Mouse (Mus musculus): ENCODE data around the gene Ttc3. TPM values are rescaled to one million over a fixed set of nuclear protein-coding genes. Genes with fewer than 3 reads are reported as not detected.

The Ttc3 gene
- total and polyA plus RNA-seq, 2 experiments from 2014 or later = 121 to 178 TPM

- Histone ChIP-seq H3K27ac (ENCODE audit: low read depth) (no peak overlapping the region), H3K4me2 (ENCODE audit: low read depth, low read length) (no peak overlapping the region), H3K27me3 (ENCODE audit: control insufficient read depth, insufficient read depth, low read length) (no peaks in the 10 kb centered on the region), H3K4me1 (ENCODE audit: control insufficient read depth, insufficient read depth) (peaks cover 19% of the 10 kb centered on the region), H3K9me3 (replicated peaks; ENCODE audit: control insufficient read depth, low read length) (no peaks in the 10 kb centered on the region), H3K9ac (replicated peaks; ENCODE audit: low read depth, low read length) (no peak overlapping the region), H3K36me3 (replicated peaks; ENCODE audit: control insufficient read depth, insufficient read depth, low read length) (peaks cover 30% of the 10 kb centered on the region), H3K4me3 (ENCODE audit: low read depth, low read length) (no peak overlapping the region)
- no peak for DNase-seq (ENCODE audit: low spot score)
- no peak for ATAC-seq (ENCODE audit: insufficient read depth, low read depth)
- 76% methylated on average over 7 of the region's 7 CpGs for WGBS
- TF ChIP-seq EP300 (IDR thresholded peaks at IDR 0.05; ENCODE audit: low read depth) = no peak
- TF ChIP-seq CTCF (IDR thresholded peaks at IDR 0.05; ENCODE audit: low read depth) = no peak
Observed at GRCm38 (mm10) chr16:94396641-94397040, 26.2 kb downstream of the Ttc3 start.

GRCm38 (mm10) chr16:94399141-94399540 lies 28.7 kb downstream of the Ttc3 start:
- H3K36me3 ChIP-seq (replicated peaks; ENCODE audit: control insufficient read depth, insufficient read depth, low read length) = peaks cover 30% of the 10 kb centered on the region
- no peak overlapping the region for H3K4me3 ChIP-seq (ENCODE audit: low read depth, low read length)
- TF ChIP-seq EP300 (IDR thresholded peaks at IDR 0.05; ENCODE audit: low read depth) = no peak
- no peak for TF ChIP-seq CTCF (IDR thresholded peaks at IDR 0.05; ENCODE audit: low read depth)
- peaks cover 19% of the 10 kb centered on the region for H3K4me1 ChIP-seq (ENCODE audit: control insufficient read depth, insufficient read depth)
- no peak overlapping the region for H3K9ac ChIP-seq (replicated peaks; ENCODE audit: low read depth, low read length)
- DNase-seq (ENCODE audit: low spot score) (peak; percentile 30), ATAC-seq (ENCODE audit: insufficient read depth, low read depth) (peak; percentile 60)
- WGBS = 38% methylated on average over 2 of the region's 2 CpGs
- H3K27ac ChIP-seq (ENCODE audit: low read depth) = peak overlapping the region; percentile 66
- no peaks in the 10 kb centered on the region for H3K27me3 ChIP-seq (ENCODE audit: control insufficient read depth, insufficient read depth, low read length)
- no peaks in the 10 kb centered on the region for H3K9me3 ChIP-seq (replicated peaks; ENCODE audit: control insufficient read depth, low read length)
- no peak overlapping the region for H3K4me2 ChIP-seq (ENCODE audit: low read depth, low read length)

- H3K4me1 ChIP-seq (ENCODE audit: control insufficient read depth, insufficient read depth) = peaks cover 19% of the 10 kb centered on the region
- no peak overlapping the region for H3K4me3 ChIP-seq (ENCODE audit: low read depth, low read length)
- peak; percentile 37; the same call in 1 of the 2 replicates for ATAC-seq (ENCODE audit: insufficient read depth, low read depth)
- H3K36me3 ChIP-seq (replicated peaks; ENCODE audit: control insufficient read depth, insufficient read depth, low read length) = peaks cover 22% of the 10 kb centered on the region; the same call in 1 of the 2 replicates
- no peak for TF ChIP-seq CTCF (IDR thresholded peaks at IDR 0.05; ENCODE audit: low read depth)
- no peak for TF ChIP-seq EP300 (IDR thresholded peaks at IDR 0.05; ENCODE audit: low read depth)
- DNase-seq (ENCODE audit: low spot score) = peak; percentile 15
- H3K9ac ChIP-seq (replicated peaks; ENCODE audit: low read depth, low read length) = no peak overlapping the region
- no peaks in the 10 kb centered on the region for H3K9me3 ChIP-seq (replicated peaks; ENCODE audit: control insufficient read depth, low read length)
- H3K4me2 ChIP-seq (ENCODE audit: low read depth, low read length) = no peak overlapping the region
- peak overlapping the region; percentile 61 for H3K27ac ChIP-seq (ENCODE audit: low read depth)
- WGBS = 16% methylated on average over 2 of the region's 2 CpGs
- no peaks in the 10 kb centered on the region for H3K27me3 ChIP-seq (ENCODE audit: control insufficient read depth, insufficient read depth, low read length)
Observed at GRCm38 (mm10) chr16:94401636-94402035, 31.2 kb downstream of the Ttc3 start.

- no peak for DNase-seq (ENCODE audit: low spot score)
- Histone ChIP-seq H3K9me3 (replicated peaks; ENCODE audit: control insufficient read depth, low read length) (no peaks in the 10 kb centered on the region), H3K4me3 (ENCODE audit: low read depth, low read length) (no peak overlapping the region), H3K27ac (ENCODE audit: low read depth) (no peak overlapping the region), H3K36me3 (replicated peaks; ENCODE audit: control insufficient read depth, insufficient read depth, low read length) (peaks cover 28% of the 10 kb centered on the region; the same call in 1 of the 2 replicates), H3K4me1 (ENCODE audit: control insufficient read depth, insufficient read depth) (peaks cover 19% of the 10 kb centered on the region), H3K27me3 (ENCODE audit: control insufficient read depth, insufficient read depth, low read length) (no peaks in the 10 kb centered on the region), H3K9ac (replicated peaks; ENCODE audit: low read depth, low read length) (no peak overlapping the region), H3K4me2 (ENCODE audit: low read depth, low read length) (no peak overlapping the region)
- ATAC-seq (ENCODE audit: insufficient read depth, low read depth) = peak; percentile 17; the same call in 1 of the 2 replicates
- TF ChIP-seq EP300 (IDR thresholded peaks at IDR 0.05; ENCODE audit: low read depth) = no peak
- 73% methylated on average over 4 of the region's 4 CpGs for WGBS
Observed at GRCm38 (mm10) chr16:94402185-94402584, 31.8 kb downstream of the Ttc3 start.

GRCm38 (mm10) chr16:94411287-94411686 lies 40.9 kb downstream of the Ttc3 start:
- Histone ChIP-seq H3K9me3 (replicated peaks; ENCODE audit: control insufficient read depth, low read length) (no peaks in the 10 kb centered on the region), H3K4me3 (ENCODE audit: low read depth, low read length) (no peak overlapping the region), H3K9ac (replicated peaks; ENCODE audit: low read depth, low read length) (no peak overlapping the region), H3K4me2 (ENCODE audit: low read depth, low read length) (no peak overlapping the region), H3K36me3 (replicated peaks; ENCODE audit: control insufficient read depth, insufficient read depth, low read length) (peaks cover 46% of the 10 kb centered on the region), H3K27ac (ENCODE audit: low read depth) (peak overlapping the region; percentile 48; the same call in 1 of the 2 replicates), H3K27me3 (ENCODE audit: control insufficient read depth, insufficient read depth, low read length) (no peaks in the 10 kb centered on the region), H3K4me1 (ENCODE audit: control insufficient read depth, insufficient read depth) (peaks cover 13% of the 10 kb centered on the region; the same call in 1 of the 2 replicates)
- TF ChIP-seq EP300 (IDR thresholded peaks at IDR 0.05; ENCODE audit: low read depth) (no peak), CTCF (IDR thresholded peaks at IDR 0.05; ENCODE audit: low read depth) (no peak)
- ATAC-seq (ENCODE audit: insufficient read depth, low read depth) (peak; percentile 57; the same call in 1 of the 2 replicates), DNase-seq (ENCODE audit: low spot score) (peak; percentile 55)
- WGBS = 40% methylated on average over 3 of the region's 3 CpGs

- Histone ChIP-seq H3K4me1 (ENCODE audit: control insufficient read depth, insufficient read depth) (peaks cover 13% of the 10 kb centered on the region; the same call in 1 of the 2 replicates), H3K27ac (ENCODE audit: low read depth) (0 out of 2 replicates have a peak overlapping the region, but pooled peaks have one; percentile 48), H3K9ac (replicated peaks; ENCODE audit: low read depth, low read length) (no peak overlapping the region), H3K4me3 (ENCODE audit: low read depth, low read length) (no peak overlapping the region), H3K36me3 (replicated peaks; ENCODE audit: control insufficient read depth, insufficient read depth, low read length) (peaks cover 40% of the 10 kb centered on the region), H3K27me3 (ENCODE audit: control insufficient read depth, insufficient read depth, low read length) (no peaks in the 10 kb centered on the region), H3K4me2 (ENCODE audit: low read depth, low read length) (no peak overlapping the region), H3K9me3 (replicated peaks; ENCODE audit: control insufficient read depth, low read length) (no peaks in the 10 kb centered on the region)
- TF ChIP-seq CTCF (IDR thresholded peaks at IDR 0.05; ENCODE audit: low read depth) (no peak), EP300 (IDR thresholded peaks at IDR 0.05; ENCODE audit: low read depth) (no peak)
- ATAC-seq (ENCODE audit: insufficient read depth, low read depth) (no peak), DNase-seq (ENCODE audit: low spot score) (no peak)
- WGBS = 54% methylated on average over 2 of the region's 2 CpGs
Observed at GRCm38 (mm10) chr16:94412198-94412597, 41.8 kb downstream of the Ttc3 start.
